Mouse (Mus musculus) cerebellum, adult 2 months (tissue): ENCODE results near the gene Elfn1. TPM values are rescaled to one million over a fixed set of nuclear protein-coding genes. Genes with fewer than 3 reads are reported as not detected.

Experiments used
- DNase-seq, 2 experiments: peaks; one replicate each; pipeline ENCODE4 v3.0.0; 2021
- H3K27ac ChIP-seq: fragments of 200-500 bp; 2 replicates; pipeline ENCODE4 v1.5.1; 2012; ENCODE audit warnings: low read length, control low read depth, inconsistent platforms; ENCODE audit not compliant: insufficient read depth
- H3K27me3 ChIP-seq: fragments of 200-500 bp; 2 replicates; pipeline ENCODE4 v1.6.1; 2012; ENCODE audit warnings: inconsistent platforms, mild to moderate bottlenecking, low read length, moderate library complexity; ENCODE audit not compliant: control insufficient read depth, insufficient read depth
- H3K4me1 ChIP-seq: fragments of 200-500 bp; 2 replicates; pipeline ENCODE4 v1.6.1; 2011; ENCODE audit warnings: low read length; ENCODE audit not compliant: control insufficient read depth, insufficient read depth
- H3K4me3 ChIP-seq: fragments of 200-500 bp; replicated peaks from 2 replicates; pipeline ENCODE3; 2011; ENCODE audit warnings: mild to moderate bottlenecking, low read depth, low read length, control low read depth; ENCODE audit not compliant: insufficient read depth
- CTCF ChIP-seq: fragments of 200-500 bp; IDR thresholded peaks from 2 replicates; pipeline ENCODE4 v1.5.1; 2011; ENCODE audit warnings: low read depth, mild to moderate bottlenecking, control low read depth, low read length, moderate library complexity, borderline replicate concordance; ENCODE audit not compliant: insufficient read depth
- POLR2A ChIP-seq: fragments of 200-500 bp; IDR thresholded peaks from 2 replicates; pipeline ENCODE4 v1.6.1; 2011; ENCODE audit warnings: low read length, control low read depth, borderline replicate concordance; ENCODE audit not compliant: insufficient read depth
- WGBS: fragments of 180-500 bp; shearing (Covaris S2); methylation state at CpG from one replicate; pipeline ENCODE4 v1.1.7; 2018; 5-methylcytosine and 5-hydroxymethylcytosine counted together
- polyA plus RNA-seq: library from polyadenylated mRNA; depleted of rRNA; stranded (reverse); fragments of >200 nt; gene quantifications from 2 replicates; pipeline ENCODE4 v1.2.3, GENCODE M21; 2012

The Elfn1 gene
- polyA plus RNA-seq, 1 experiment: 8.6 TPM

DNA sequence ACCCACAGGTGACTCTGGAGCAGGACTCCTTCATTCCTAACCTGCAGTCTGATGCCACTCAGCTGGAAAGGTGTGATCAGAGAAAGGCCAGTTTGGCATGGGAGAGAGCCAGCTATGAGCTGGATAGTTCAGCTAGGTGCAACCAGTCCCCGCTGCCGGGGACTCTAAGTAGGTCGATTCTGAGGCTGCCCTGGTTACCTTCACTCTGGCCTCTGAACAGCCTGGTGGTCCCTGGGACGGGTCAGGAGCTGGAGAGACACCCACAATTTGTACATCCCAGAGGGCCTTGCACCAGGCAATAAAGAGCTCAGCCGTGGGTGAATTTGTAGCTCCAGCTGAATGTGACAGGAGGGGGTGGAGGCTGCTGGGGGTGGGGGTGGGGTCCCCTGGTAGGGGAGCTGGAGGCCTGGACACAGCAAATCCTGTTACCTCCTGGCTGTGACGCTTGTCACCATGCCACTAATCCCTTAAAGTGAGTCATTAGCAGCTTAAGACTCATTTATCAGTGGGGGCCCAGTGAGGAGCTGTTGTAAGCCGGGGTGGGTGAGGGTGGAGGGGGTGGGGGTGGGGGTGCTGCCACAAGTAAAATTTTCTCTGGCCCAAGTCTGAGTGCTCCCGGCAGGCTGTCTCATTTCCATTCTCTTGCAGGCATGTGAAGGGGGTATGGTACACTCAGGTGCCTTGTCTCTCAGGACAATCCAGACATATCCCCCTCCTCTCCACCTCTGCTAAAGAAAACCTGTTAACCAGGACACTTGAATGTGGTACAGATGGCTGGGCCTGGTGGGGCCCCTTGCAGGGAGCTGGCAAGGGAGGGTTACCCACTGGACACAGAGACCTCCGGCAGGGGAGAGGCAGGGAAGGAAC, 100.1 kb downstream of the Elfn1 start:
- Histone ChIP-seq H3K4me3 (no peak overlapping the region), H3K4me1 (no peaks in the 10 kb centered on the region), H3K27ac (no peak overlapping the region), H3K27me3 (no peaks in the 10 kb centered on the region)
- TF ChIP-seq POLR2A: no peak
- 63% methylated on average over 9 of the region's 9 CpGs for WGBS
- no peak for DNase-seq

DNA sequence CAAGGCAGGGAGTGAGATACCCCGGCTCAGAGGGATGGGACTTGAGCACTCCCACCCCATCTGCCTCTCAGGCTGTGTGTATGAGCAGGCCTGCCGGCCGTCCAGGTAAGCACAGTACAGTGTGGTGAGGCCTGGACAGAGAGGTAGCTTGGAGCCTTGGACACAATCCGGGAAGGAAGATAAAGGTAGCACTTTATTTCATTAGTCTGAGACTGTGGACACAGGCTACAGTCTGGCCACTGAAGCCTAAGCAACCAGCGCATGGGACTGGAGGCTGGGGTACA, 100.7 kb downstream of the Elfn1 start:
- no peak overlapping the region for H3K4me3 ChIP-seq
- DNase-seq: no peak
- no peak overlapping the region for H3K27ac ChIP-seq
- H3K4me1 ChIP-seq: no peaks in the 10 kb centered on the region
- 84% methylated on average over 5 of the region's 5 CpGs for WGBS
- TF ChIP-seq POLR2A (no peak), CTCF (no peak)
- no peaks in the 10 kb centered on the region for H3K27me3 ChIP-seq

DNA sequence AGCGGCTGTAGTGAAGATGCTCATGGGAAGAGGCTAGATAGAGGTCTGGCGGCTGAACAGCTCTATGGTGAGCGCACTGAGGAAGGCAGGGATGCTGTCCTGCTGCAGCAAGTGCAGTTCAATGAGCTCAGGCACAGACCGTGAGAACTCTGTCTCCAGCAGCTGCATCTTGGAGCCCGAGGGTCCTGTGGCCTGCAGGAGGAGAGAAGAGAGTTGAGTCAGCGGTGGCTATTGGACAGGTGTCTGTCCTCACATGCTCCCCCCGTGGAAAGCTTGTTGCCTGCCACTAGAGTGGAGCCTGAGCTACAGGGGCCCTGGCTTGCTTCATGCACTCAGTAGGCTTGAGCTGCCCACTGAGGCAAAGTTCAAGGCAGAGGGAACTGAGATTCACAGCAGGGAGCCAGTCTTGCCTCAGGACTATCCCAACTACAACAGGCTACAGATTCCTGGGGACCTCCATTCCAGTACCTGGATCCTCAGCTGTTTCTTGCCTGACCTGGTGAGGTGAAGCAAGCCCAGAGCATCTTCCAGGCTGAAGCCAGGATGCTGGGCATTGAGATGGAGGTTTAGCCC, 101.4 kb downstream of the Elfn1 start:
- no peak for DNase-seq
- Histone ChIP-seq H3K27ac (no peak overlapping the region), H3K27me3 (no peaks in the 10 kb centered on the region), H3K4me1 (no peaks in the 10 kb centered on the region), H3K4me3 (no peak overlapping the region)
- TF ChIP-seq CTCF (no peak), POLR2A (no peak)
- 84% methylated on average over 7 of the region's 7 CpGs for WGBS

DNA sequence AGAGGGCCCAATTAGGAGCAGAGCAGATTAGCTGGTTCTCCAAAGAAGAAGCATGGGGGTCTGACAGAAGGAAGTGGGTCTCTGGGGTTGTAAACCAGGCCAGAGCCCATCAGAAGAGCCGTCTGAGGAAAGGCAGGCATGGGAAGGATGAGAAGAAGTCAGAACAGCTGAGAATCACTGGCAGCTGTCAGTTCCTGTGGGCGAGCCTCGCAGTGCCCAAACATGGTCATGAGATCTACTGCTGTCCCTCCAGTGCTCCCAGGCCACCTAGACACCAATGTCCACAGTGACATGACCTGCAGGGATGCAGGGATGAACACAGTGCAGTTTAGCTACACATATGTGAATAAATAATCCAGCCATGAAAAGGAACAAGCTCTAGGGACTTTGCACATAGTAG, 102.7 kb downstream of the Elfn1 start:
- Histone ChIP-seq H3K4me3 (no peak overlapping the region), H3K27ac (no peak overlapping the region), H3K27me3 (no peaks in the 10 kb centered on the region), H3K4me1 (no peaks in the 10 kb centered on the region)
- no peak for TF ChIP-seq CTCF
- TF ChIP-seq POLR2A: no peak
- DNase-seq: no peak
- WGBS: 94% methylated on average over 3 of the region's 3 CpGs

DNA sequence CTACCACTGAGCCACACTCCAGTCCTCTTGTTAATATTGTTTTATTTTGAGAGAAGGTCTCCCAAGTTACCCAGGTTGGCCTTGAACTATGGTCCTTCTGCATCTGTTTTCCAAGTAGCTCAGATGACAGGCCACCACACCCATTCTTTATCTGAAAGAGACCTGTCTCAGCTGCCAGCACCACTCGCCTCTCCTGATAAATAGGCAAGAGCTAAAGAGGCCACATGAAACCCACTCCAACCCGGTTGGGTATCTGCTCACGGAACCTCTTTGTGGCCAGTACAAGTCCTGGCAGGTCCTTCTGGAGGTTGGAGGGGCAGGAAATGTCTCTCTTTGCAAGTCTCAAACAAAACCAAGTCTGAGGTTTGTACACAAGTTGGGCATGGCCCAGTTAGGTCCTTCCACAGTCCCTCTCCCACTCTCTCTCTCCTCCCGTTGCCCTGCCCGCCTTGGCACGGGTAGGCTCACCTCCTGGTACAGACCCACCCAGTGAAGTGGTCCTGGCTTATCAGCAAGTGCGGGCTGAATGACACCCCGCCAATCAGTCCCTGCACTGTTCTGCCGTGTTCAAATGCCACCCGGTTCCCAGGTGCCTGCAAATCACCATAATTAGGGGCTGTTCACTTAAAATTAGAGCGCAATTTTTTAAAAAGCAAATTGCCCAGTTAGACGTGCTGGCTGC, 104.7 kb downstream of the Elfn1 start:
- H3K27ac ChIP-seq: no peak overlapping the region
- TF ChIP-seq POLR2A (no peak), CTCF (no peak)
- 95% methylated on average over 12 of the region's 12 CpGs for WGBS
- DNase-seq: no peak
- H3K4me1 ChIP-seq: no peaks in the 10 kb centered on the region
- H3K4me3 ChIP-seq: no peak overlapping the region
- H3K27me3 ChIP-seq: no peaks in the 10 kb centered on the region

DNA sequence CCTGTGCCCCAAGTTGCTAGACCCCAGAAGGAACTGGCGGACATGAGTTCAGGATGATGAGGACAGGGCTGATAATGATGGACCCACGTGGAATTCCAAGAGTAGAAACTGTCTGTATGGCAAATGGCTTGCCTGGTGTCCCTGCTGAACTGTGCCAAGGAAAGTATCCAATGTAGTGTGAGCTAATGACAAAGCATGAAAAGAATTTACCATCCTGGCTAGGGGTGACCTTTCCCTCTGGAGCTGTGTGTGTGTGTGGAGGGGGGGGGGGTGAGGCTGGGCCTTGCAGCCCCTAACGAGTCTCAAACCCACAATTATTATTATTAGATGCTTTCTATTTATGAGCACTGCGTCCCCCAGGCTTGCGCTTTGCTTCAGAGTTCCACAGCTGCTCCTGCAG, 105.9 kb downstream of the Elfn1 start:
- Histone ChIP-seq H3K4me1 (no peaks in the 10 kb centered on the region), H3K4me3 (no peak overlapping the region), H3K27me3 (no peaks in the 10 kb centered on the region), H3K27ac (no peak overlapping the region)
- no peak for TF ChIP-seq POLR2A
- no peak for TF ChIP-seq CTCF
- no peak for DNase-seq
- 89% methylated on average over 5 of the region's 5 CpGs for WGBS

DNA sequence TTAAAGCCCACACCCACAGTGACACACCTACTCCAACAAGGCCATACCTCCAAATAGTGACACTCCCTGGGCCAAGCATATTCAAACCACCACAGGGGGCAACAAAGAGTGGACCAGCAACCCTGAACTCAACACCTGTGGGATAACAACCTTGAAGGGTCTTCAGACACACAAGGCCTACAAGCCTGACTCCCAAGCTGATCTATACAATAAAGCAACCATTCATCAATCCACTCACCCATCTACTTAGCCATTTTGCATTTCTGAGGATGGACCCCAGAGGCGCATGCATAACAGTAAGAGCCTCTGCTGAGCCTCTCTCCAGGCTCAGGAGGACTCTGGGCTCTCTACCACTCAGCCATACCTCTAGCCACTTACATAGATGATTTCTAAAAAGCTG, 109.2 kb downstream of the Elfn1 start:
- no peak for DNase-seq
- Histone ChIP-seq H3K4me1 (peaks cover 9% of the 10 kb centered on the region), H3K27me3 (no peaks in the 10 kb centered on the region), H3K27ac (no peak overlapping the region), H3K4me3 (no peak overlapping the region)
- WGBS: 100% methylated on average over 1 of the region's 1 CpGs
- TF ChIP-seq POLR2A (no peak), CTCF (no peak)

DNA sequence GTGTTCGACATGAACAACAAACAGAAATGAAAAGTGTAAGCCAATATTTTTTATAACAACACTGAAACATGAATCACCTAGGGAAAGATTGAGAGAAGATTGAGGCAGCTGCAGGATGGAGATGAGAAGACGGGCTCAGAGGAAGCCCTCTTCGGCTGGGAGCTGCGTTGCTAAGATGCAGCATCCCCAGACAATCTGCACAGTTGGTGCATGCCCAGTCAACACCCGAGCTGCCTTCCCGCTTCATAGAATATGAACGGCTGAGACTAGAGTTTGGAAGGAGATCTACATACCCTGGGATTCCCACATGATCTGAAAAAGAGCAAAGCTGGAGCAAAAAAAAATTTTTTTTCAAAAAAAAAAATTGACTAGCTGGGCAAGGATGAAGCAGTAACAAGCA, 111.0 kb downstream of the Elfn1 start:
- H3K4me3 ChIP-seq: no peak overlapping the region
- no peak overlapping the region for H3K27ac ChIP-seq
- no peak for TF ChIP-seq POLR2A
- TF ChIP-seq CTCF: no peak
- WGBS: 86% methylated on average over 7 of the region's 7 CpGs
- peaks cover 24% of the 10 kb centered on the region for H3K4me1 ChIP-seq
- DNase-seq: no peak
- H3K27me3 ChIP-seq: no peaks in the 10 kb centered on the region
